Mouse (Mus musculus) lung, embryonic 14.5 days (tissue): ENCODE results near the gene Olfr417. TPM values are rescaled to one million over a fixed set of nuclear protein-coding genes. Genes with fewer than 3 reads are reported as not detected.
A peak's percentile ranks its signal among the peaks of the same experiment; 100 is the strongest.

Experiments
- ATAC-seq: fragments of 200-750 bp; cut with Nextera tagmentation; 2 replicates; pipeline ENCODE4 v1.8.0; 2017; ENCODE audit warnings: mild to moderate bottlenecking, moderate TSS enrichment, moderate library complexity; ENCODE audit not compliant: insufficient read depth
- DNase-seq: peaks from one replicate; pipeline ENCODE4 v3.0.0-alpha.2; 2015
- H3K27ac ChIP-seq: fragments of 300-500 bp; sonication (generic); 2 replicates; pipeline ENCODE4 v1.5.1; 2014; ENCODE audit warnings: low read depth, mild to moderate bottlenecking, moderate library complexity
- H3K27me3 ChIP-seq: fragments of 300-500 bp; sonication (generic); 2 replicates; pipeline ENCODE4 v1.6.1; 2014; ENCODE audit warnings: low read length, control low read depth; ENCODE audit not compliant: insufficient read depth
- H3K36me3 ChIP-seq: fragments of 300-500 bp; sonication (generic); 2 replicates; pipeline ENCODE4 v1.6.1; 2014; ENCODE audit warnings: control low read depth; ENCODE audit not compliant: insufficient read depth
- H3K4me1 ChIP-seq: fragments of 300-500 bp; sonication (generic); 2 replicates; pipeline ENCODE4 v1.6.1; 2014; ENCODE audit warnings: antibody characterized with exemption, control low read depth; ENCODE audit not compliant: insufficient read depth
- H3K4me2 ChIP-seq: fragments of 300-500 bp; sonication (generic); 2 replicates; pipeline ENCODE4 v1.6.1; 2014; ENCODE audit warnings: mild to moderate bottlenecking
- H3K4me3 ChIP-seq: fragments of 300-500 bp; sonication (generic); 2 replicates; pipeline ENCODE4 v1.5.1; 2014; ENCODE audit warnings: low read depth, low read length
- H3K9ac ChIP-seq: fragments of 300-500 bp; sonication (generic); 2 replicates; pipeline ENCODE4 v1.6.1; 2014
- H3K9me3 ChIP-seq: fragments of 300-500 bp; sonication (generic); 2 replicates; pipeline ENCODE4 v1.6.1; 2016; ENCODE audit warnings: low read depth, low read length, control low read depth
- CTCF ChIP-seq: IDR thresholded peaks from 2 replicates; pipeline ENCODE4 v1.5.1; 2016; ENCODE audit warnings: antibody characterized with exemption, low read depth
- WGBS: fragments of 180-500 bp; shearing (Covaris S2); extraction: QIAGEN DNeasy Blood & Tissue Kit; methylation state at CpG from one replicate; pipeline ENCODE4 v1.1.7; 2014; 5-methylcytosine and 5-hydroxymethylcytosine counted together
- polyA plus RNA-seq: library from polyadenylated mRNA; unstranded; fragments of >200 nt; fragmentation: Nextera tagmentation; extraction: Ambion mirVana; gene quantifications from 2 replicates; pipeline ENCODE4 v1.2.1, GENCODE M21; 2014

The Olfr417 gene
- polyA plus RNA-seq, 1 experiment from 2014 or later: not detected

- no peak for DNase-seq
These were observed 58.0 kb downstream of the Olfr417 start for GRCm38 (mm10) chr1:174422959-174423358.

GRCm38 (mm10) chr1:174423764-174424163 lies 58.8 kb downstream of the Olfr417 start, which contains the start of gene Olfr414:
Gene Olfr414, plus strand, starts transcription at chr1:174424064.
- ATAC-seq (no peak), DNase-seq (no peak)
- Histone ChIP-seq H3K9ac (no peak within 1 kb of the TSS), H3K4me2 (no peak within 1 kb of the TSS), H3K36me3 (no peaks in the 10 kb centered on the region), H3K4me1 (no peaks in the 10 kb centered on the region; the same call in 1 of the 2 replicates), H3K9me3 (no peaks in the 10 kb centered on the region), H3K27me3 (no peaks in the 10 kb centered on the region), H3K27ac (no peak within 1 kb of the TSS), H3K4me3 (no peak within 1 kb of the TSS)
- WGBS: 45% methylated on average over 1 of the region's 1 CpGs
- no peak for TF ChIP-seq CTCF

More at GRCm38 (mm10) chr1:174422959-174423358, 58.0 kb downstream of the Olfr417 start:
- H3K9ac ChIP-seq: no peak overlapping the region
- H3K4me3 ChIP-seq: no peak overlapping the region
- TF ChIP-seq CTCF: no peak
- H3K9me3 ChIP-seq: no peaks in the 10 kb centered on the region
- no peak overlapping the region for H3K27ac ChIP-seq
- no peaks in the 10 kb centered on the region for H3K27me3 ChIP-seq
- ATAC-seq: 0 out of 2 replicates have a peak, but pooled peaks have one; percentile 31
- WGBS: 52% methylated on average over 4 of the region's 4 CpGs
- H3K4me2 ChIP-seq: no peak overlapping the region
- no peaks in the 10 kb centered on the region for H3K36me3 ChIP-seq
- no peaks in the 10 kb centered on the region; the same call in 1 of the 2 replicates for H3K4me1 ChIP-seq

Other genes with a start within 250 kb of the Olfr417 start
- not detected in 2 replicates for gene Olfr231, start 244.0 kb upstream of the Olfr417 start, polyA plus RNA-seq
- gene Olfr424, start 233.6 kb upstream of the Olfr417 start, polyA plus RNA-seq: not detected in 2 replicates
- gene Olfr420, start 209.5 kb upstream of the Olfr417 start, polyA plus RNA-seq: not detected in 2 replicates
- 0.30 and 0.67 TPM in 2 replicates for gene Spta1, start 192.3 kb upstream of the Olfr417 start, polyA plus RNA-seq
- gene Olfr419, start 113.1 kb upstream of the Olfr417 start, polyA plus RNA-seq: not detected in 2 replicates
- gene Mptx1, start 34.6 kb upstream of the Olfr417 start, polyA plus RNA-seq: not detected in 2 replicates
- gene Olfr248, start 25.9 kb downstream of the Olfr417 start, polyA plus RNA-seq: not detected in 2 replicates
- not detected in 2 replicates for gene Olfr414, start 58.9 kb downstream of the Olfr417 start, polyA plus RNA-seq
- not detected in 2 replicates for gene Olfr220, start 77.0 kb downstream of the Olfr417 start, polyA plus RNA-seq
- 0.50 and 0.79 TPM in 2 replicates for gene Fmn2, start 136.7 kb downstream of the Olfr417 start, polyA plus RNA-seq